Mouse (Mus musculus): ENCODE measurements around the gene Olfr1419.

DNA sequence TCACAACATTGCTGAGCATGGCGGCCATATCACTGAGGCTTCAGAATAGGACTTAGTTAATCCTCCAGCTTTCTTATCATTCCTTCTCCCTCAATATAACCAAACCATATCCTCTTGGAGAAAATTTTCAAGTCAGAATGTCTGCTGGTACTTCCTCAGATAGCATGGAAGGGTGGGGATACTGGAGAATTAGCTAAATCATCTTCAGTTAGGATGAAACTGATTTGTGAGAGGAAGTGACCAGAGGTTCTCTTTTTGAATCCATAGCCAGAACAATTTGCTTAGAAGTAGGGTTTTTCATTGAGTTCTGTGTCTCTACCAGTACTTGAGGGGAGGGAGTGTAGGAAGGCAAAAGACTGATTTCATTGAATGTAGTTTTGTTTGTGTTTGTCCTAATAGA, 47.2 kb upstream of the Olfr1419 start:
- TF ChIP-seq EP300 (IDR thresholded peaks at IDR 0.05; ENCODE audit: low read depth in 1 of 2, low read length in 2 of 2) (no peak), ZMIZ1 (IDR thresholded peaks at IDR 0.05; ENCODE audit: low read depth, low read length) (no peak)
